Mouse (Mus musculus) limb, embryonic 11.5 days (tissue): ENCODE results near the gene Nms. TPM values are rescaled to one million over a fixed set of nuclear protein-coding genes. Genes with fewer than 3 reads are reported as not detected.
A peak's percentile ranks its signal among the peaks of the same experiment; 100 is the strongest.

Source experiments
- ATAC-seq: fragments of 200-750 bp; cut with Nextera tagmentation; 2 replicates; pipeline ENCODE4 v1.8.0; 2017; ENCODE audit warnings: low read depth; ENCODE audit not compliant: insufficient number of reproducible peaks, low FRiP score, low TSS enrichment
- DNase-seq: peaks from one replicate; pipeline ENCODE4 v3.0.0-alpha.2; 2015; ENCODE audit warnings: low spot score
- H3K27ac ChIP-seq: fragments of 300-500 bp; sonication (generic); replicated peaks from 2 replicates; pipeline ENCODE4 v1.5.1; 2014; ENCODE audit warnings: low read depth, mild to moderate bottlenecking, low read length
- H3K27me3 ChIP-seq: fragments of 300-500 bp; sonication (generic); 2 replicates; pipeline ENCODE4 v1.6.1; 2014; ENCODE audit warnings: mild to moderate bottlenecking, low read length, mixed read lengths; ENCODE audit not compliant: control insufficient read depth, insufficient read depth
- H3K36me3 ChIP-seq: fragments of 300-500 bp; sonication (generic); 2 replicates; pipeline ENCODE4 v1.6.1; 2014; ENCODE audit warnings: mild to moderate bottlenecking, low read length, moderate library complexity, mixed read lengths; ENCODE audit not compliant: control insufficient read depth, insufficient read depth
- H3K4me1 ChIP-seq: fragments of 300-500 bp; sonication (generic); 2 replicates; pipeline ENCODE4 v1.6.1; 2014; ENCODE audit warnings: low read length, mixed read lengths; ENCODE audit not compliant: control insufficient read depth, insufficient read depth
- H3K4me2 ChIP-seq: fragments of 300-500 bp; sonication (generic); 2 replicates; pipeline ENCODE4 v1.6.1; 2014; ENCODE audit warnings: low read depth, mild to moderate bottlenecking, moderate library complexity; ENCODE audit not compliant: severe bottlenecking
- H3K4me3 ChIP-seq: fragments of 300-500 bp; sonication (generic); 2 replicates; pipeline ENCODE4 v1.5.1; 2014; ENCODE audit warnings: low read depth, low read length
- H3K9ac ChIP-seq: fragments of 300-500 bp; sonication (generic); 2 replicates; pipeline ENCODE4 v1.6.1; 2014; ENCODE audit warnings: mild to moderate bottlenecking, low read length
- H3K9me3 ChIP-seq: fragments of 300-500 bp; sonication (generic); 2 replicates; pipeline ENCODE4 v1.6.1; 2016; ENCODE audit warnings: low read length; ENCODE audit not compliant: control insufficient read depth
- WGBS: fragments of 180-500 bp; shearing (Covaris S2); extraction: QIAGEN DNeasy Blood & Tissue Kit; methylation state at CpG from one replicate; pipeline ENCODE4 v1.1.7; 2014; 5-methylcytosine and 5-hydroxymethylcytosine counted together
- polyA plus RNA-seq: library from polyadenylated mRNA; unstranded; fragments of >200 nt; fragmentation: Nextera tagmentation; extraction: Ambion mirVana; gene quantifications from 2 replicates; pipeline ENCODE4 v1.2.1, GENCODE M21; 2014

The Nms gene
- polyA plus RNA-seq, result not detected in 2 replicates

GRCm38 (mm10) chr1:38938849-38939248, at the start of gene Nms:
TSS of gene Nms (plus strand) at chr1:38939149.
- Histone ChIP-seq H3K4me2 (no peak within 1 kb of the TSS), H3K9me3 (no peaks in the 10 kb centered on the region), H3K4me1 (no peaks in the 10 kb centered on the region), H3K36me3 (no peaks in the 10 kb centered on the region), H3K27ac (no peak within 1 kb of the TSS), H3K9ac (no peak within 1 kb of the TSS), H3K4me3 (no peak within 1 kb of the TSS), H3K27me3 (no peaks in the 10 kb centered on the region)
- WGBS, result 82% methylated on average over 6 of the region's 6 CpGs
- no peak for DNase-seq
- no peak for ATAC-seq

GRCm38 (mm10) chr1:38891444-38891843, 47.5 kb upstream of the Nms start:
- Histone ChIP-seq H3K9me3 (no peaks in the 10 kb centered on the region), H3K9ac (no peak overlapping the region), H3K27ac (no peak overlapping the region), H3K4me3 (no peak overlapping the region), H3K4me1 (peaks cover 4% of the 10 kb centered on the region), H3K4me2 (no peak overlapping the region), H3K27me3 (no peaks in the 10 kb centered on the region), H3K36me3 (no peaks in the 10 kb centered on the region)
- DNase-seq, result no peak
- 94% methylated on average over 5 of the region's 5 CpGs for WGBS
- no peak for ATAC-seq

GRCm38 (mm10) chr1:38893081-38893480, 45.9 kb upstream of the Nms start:
- Histone ChIP-seq H3K27ac (no peak overlapping the region), H3K9me3 (no peaks in the 10 kb centered on the region), H3K4me1 (peaks cover 4% of the 10 kb centered on the region), H3K9ac (no peak overlapping the region), H3K4me3 (no peak overlapping the region), H3K36me3 (no peaks in the 10 kb centered on the region), H3K4me2 (no peak overlapping the region), H3K27me3 (no peaks in the 10 kb centered on the region)
- DNase-seq (no peak), ATAC-seq (no peak)
- WGBS, result 47% methylated on average over 5 of the region's 5 CpGs

- Histone ChIP-seq H3K9me3 (no peaks in the 10 kb centered on the region), H3K4me2 (peak within 1 kb of the TSS; percentile 77), H3K4me3 (peak within 1 kb of the TSS; percentile 70), H3K4me1 (peaks cover 4% of the 10 kb centered on the region), H3K9ac (peak within 1 kb of the TSS; percentile 73), H3K36me3 (no peaks in the 10 kb centered on the region), H3K27ac (no peak within 1 kb of the TSS), H3K27me3 (no peaks in the 10 kb centered on the region)
- ATAC-seq, result peak; percentile 76
- under 1% methylated on average over 55 of the region's 67 CpGs for WGBS
- peak; percentile 84 for DNase-seq
These were observed 41.3 kb upstream of the Nms start, which contains the start of gene Chst10 for GRCm38 (mm10) chr1:38897431-38898248. TSS of gene Chst10 (minus strand) at chr1:38898161.

GRCm38 (mm10) chr1:38902571-38902970, 36.4 kb upstream of the Nms start:
- no peaks in the 10 kb centered on the region for H3K36me3 ChIP-seq
- no peak overlapping the region for H3K9ac ChIP-seq
- no peak overlapping the region for H3K4me3 ChIP-seq
- no peaks in the 10 kb centered on the region for H3K27me3 ChIP-seq
- ATAC-seq, result no peak
- H3K27ac ChIP-seq, result no peak overlapping the region
- no peaks in the 10 kb centered on the region for H3K9me3 ChIP-seq
- H3K4me1 ChIP-seq, result no peaks in the 10 kb centered on the region
- H3K4me2 ChIP-seq, result no peak overlapping the region
- WGBS, result 68% methylated on average over 5 of the region's 5 CpGs
- DNase-seq, result no peak

GRCm38 (mm10) chr1:38903985-38904384, 35.0 kb upstream of the Nms start:
- no peak overlapping the region for H3K9ac ChIP-seq
- no peak for ATAC-seq
- H3K4me2 ChIP-seq, result no peak overlapping the region
- DNase-seq, result no peak
- no peaks in the 10 kb centered on the region for H3K4me1 ChIP-seq
- no peaks in the 10 kb centered on the region for H3K27me3 ChIP-seq
- no peaks in the 10 kb centered on the region for H3K36me3 ChIP-seq
- no peak overlapping the region for H3K27ac ChIP-seq
- no peaks in the 10 kb centered on the region for H3K9me3 ChIP-seq
- H3K4me3 ChIP-seq, result no peak overlapping the region
- WGBS, result 73% methylated on average over 2 of the region's 2 CpGs

GRCm38 (mm10) chr1:38928996-38929395, 10.0 kb upstream of the Nms start:
- no peak overlapping the region for H3K9ac ChIP-seq
- no peaks in the 10 kb centered on the region for H3K36me3 ChIP-seq
- H3K27ac ChIP-seq, result no peak overlapping the region
- 87% methylated on average over 4 of the region's 4 CpGs for WGBS
- DNase-seq (no peak), ATAC-seq (no peak)
- H3K4me1 ChIP-seq, result no peaks in the 10 kb centered on the region
- H3K4me2 ChIP-seq, result no peak overlapping the region
- H3K27me3 ChIP-seq, result no peaks in the 10 kb centered on the region
- H3K9me3 ChIP-seq, result no peaks in the 10 kb centered on the region
- no peak overlapping the region for H3K4me3 ChIP-seq

GRCm38 (mm10) chr1:38929468-38929867, 9.5 kb upstream of the Nms start:
- DNase-seq (no peak), ATAC-seq (no peak)
- Histone ChIP-seq H3K27me3 (no peaks in the 10 kb centered on the region), H3K27ac (no peak overlapping the region), H3K4me3 (no peak overlapping the region), H3K9ac (no peak overlapping the region), H3K4me1 (no peaks in the 10 kb centered on the region), H3K9me3 (no peaks in the 10 kb centered on the region), H3K36me3 (no peaks in the 10 kb centered on the region), H3K4me2 (no peak overlapping the region)
- WGBS, result 75% methylated on average over 4 of the region's 4 CpGs
